Mouse (Mus musculus): Measurements from ENCODE around the gene Ush1g. TPM values are rescaled to one million over a fixed set of nuclear protein-coding genes. Genes with fewer than 3 reads are reported as not detected.

Gene Ush1g
- total RNA-seq, 2 experiments from 2014 or later = 0.14 TPM; not detected in 1

- DNase-seq = no peak
- intact Hi-C loops (cut with DNase I) = no loop called here
Measured at GRCm38 (mm10) chr11:115336115-115336514, 14.3 kb upstream of the Ush1g start.

GRCm38 (mm10) chr11:115335223-115335622 lies 13.4 kb upstream of the Ush1g start:
- DNase-seq = no peak
- intact Hi-C loops (cut with DNase I) = no loop called here

- intact Hi-C loops (cut with DNase I) = no loop called here
- DNase-seq = no peak
Measured at GRCm38 (mm10) chr11:115334531-115334930, 12.7 kb upstream of the Ush1g start, which contains the start of gene Otop3. TSS of gene Otop3 (plus strand) at chr11:115334731.

GRCm38 (mm10) chr11:115329339-115329738 lies 7.5 kb upstream of the Ush1g start:
- no peak for DNase-seq
- intact Hi-C loops (cut with DNase I) = no loop called here

- intact Hi-C loops (cut with DNase I) = no loop called here
Measured at GRCm38 (mm10) chr11:115326730-115327129, 4.9 kb upstream of the Ush1g start.

GRCm38 (mm10) chr11:115323354-115323753 lies 1.5 kb upstream of the Ush1g start:
- DNase-seq = no peak
- intact Hi-C loops (cut with DNase I) = no loop called here

More at GRCm38 (mm10) chr11:115326730-115327129, 4.9 kb upstream of the Ush1g start:
- DNase-seq = no peak

GRCm38 (mm10) chr11:115319704-115320383 lies 2.0 kb downstream of the Ush1g start:
- no peak for DNase-seq
- intact Hi-C loops (cut with DNase I) = no loop called here

- intact Hi-C loops (cut with DNase I) = no loop called here
- DNase-seq = no peak
Measured at GRCm38 (mm10) chr11:115318245-115319027, 3.4 kb downstream of the Ush1g start.

- intact Hi-C loops (cut with DNase I) = no loop called here
- no peak for DNase-seq
Measured at GRCm38 (mm10) chr11:115317204-115317603, 4.6 kb downstream of the Ush1g start.

- DNase-seq = no peak
- intact Hi-C loops (cut with DNase I) = no loop called here
Measured at GRCm38 (mm10) chr11:115314249-115314648, 7.6 kb downstream of the Ush1g start.

- no peak for DNase-seq
- intact Hi-C loops (cut with DNase I) = no loop called here
Measured at GRCm38 (mm10) chr11:115308781-115309180, 13.1 kb downstream of the Ush1g start.

GRCm38 (mm10) chr11:115306863-115307262 lies 15.0 kb downstream of the Ush1g start, which contains the start of gene Otop2:
TSS of gene Otop2 (plus strand) at chr11:115307163.
- no peak for DNase-seq
- intact Hi-C loops (cut with DNase I) = no loop called here

- intact Hi-C loops (cut with DNase I) = no loop called here
- DNase-seq = no peak
Measured at GRCm38 (mm10) chr11:115303167-115303566, 18.7 kb downstream of the Ush1g start.

- DNase-seq = no peak
- intact Hi-C loops (cut with DNase I) = no loop called here
Measured at GRCm38 (mm10) chr11:115301351-115301750, 20.5 kb downstream of the Ush1g start.

GRCm38 (mm10) chr11:115300745-115301144 lies 21.1 kb downstream of the Ush1g start:
- DNase-seq = no peak
- intact Hi-C loops (cut with DNase I) = no loop called here

GRCm38 (mm10) chr11:115298160-115298559 lies 23.7 kb downstream of the Ush1g start:
- intact Hi-C loops (cut with DNase I) = no loop called here

GRCm38 (mm10) chr11:115297214-115297826 lies 24.5 kb downstream of the Ush1g start, which contains the start of gene Fads6:
TSS of gene Fads6 (minus strand) at chr11:115297663.
- intact Hi-C loops (cut with DNase I) = no loop called here
- DNase-seq = peak; percentile 39 to 56

More at GRCm38 (mm10) chr11:115298160-115298559, 23.7 kb downstream of the Ush1g start:
- no peak for DNase-seq

- intact Hi-C loops (cut with DNase I) = no loop called here
- no peak for DNase-seq
Measured at GRCm38 (mm10) chr11:115296471-115297210, 25.2 kb downstream of the Ush1g start.

- no peak for DNase-seq
Measured at GRCm38 (mm10) chr11:115295939-115296338, 25.9 kb downstream of the Ush1g start.

GRCm38 (mm10) chr11:115292631-115293375 lies 29.0 kb downstream of the Ush1g start:
- intact Hi-C loops (cut with DNase I) = no loop called here
- DNase-seq = no peak

More at GRCm38 (mm10) chr11:115295939-115296338, 25.9 kb downstream of the Ush1g start:
- intact Hi-C loops (cut with DNase I) = no loop called here

Measured in heart, postnatal 14 days (tissue).